Mouse (Mus musculus) forebrain, postnatal 0 days (tissue): ENCODE measurements at regions not wholly inside any gene's neighbourhood (a gene's known extent, or its start where the extent isn't known, plus 50 kb on each side); places are given as distances from the start of the nearest gene placed in this dataset.

Experiments used
- ATAC-seq: fragments of 200-750 bp; cut with Nextera tagmentation; 2 replicates; pipeline ENCODE4 v1.8.0; 2017; ENCODE audit warnings: mild to moderate bottlenecking, moderate library complexity
- DNase-seq: peaks from one replicate; pipeline ENCODE4 v3.0.0-alpha.2; 2015
- H3K27ac ChIP-seq: fragments of 300-500 bp; sonication (generic); 2 replicates; pipeline ENCODE4 v1.5.1; 2014; ENCODE audit warnings: low read depth, mild to moderate bottlenecking, antibody characterized with exemption, low read length, moderate library complexity, mixed read lengths
- H3K27me3 ChIP-seq: fragments of 300-500 bp; sonication (generic); 2 replicates; pipeline ENCODE4 v1.6.1; 2014; ENCODE audit warnings: mild to moderate bottlenecking, low read length, mixed read lengths; ENCODE audit not compliant: insufficient read depth
- H3K36me3 ChIP-seq: fragments of 300-500 bp; sonication (generic); 2 replicates; pipeline ENCODE4 v1.6.1; 2014; ENCODE audit warnings: mild to moderate bottlenecking, moderate library complexity; ENCODE audit not compliant: insufficient read depth
- H3K4me1 ChIP-seq: fragments of 300-500 bp; sonication (generic); 2 replicates; pipeline ENCODE4 v1.6.1; 2014; ENCODE audit warnings: antibody characterized with exemption; ENCODE audit not compliant: insufficient read depth
- H3K4me2 ChIP-seq: fragments of 300-500 bp; sonication (generic); 2 replicates; pipeline ENCODE4 v1.6.1; 2014; ENCODE audit warnings: low read depth, mild to moderate bottlenecking, moderate library complexity
- H3K4me3 ChIP-seq: fragments of 300-500 bp; sonication (generic); 2 replicates; pipeline ENCODE4 v1.5.1; 2014; ENCODE audit warnings: low read depth, low read length, mixed read lengths
- H3K9ac ChIP-seq: fragments of 300-500 bp; sonication (generic); 2 replicates; pipeline ENCODE4 v1.6.1; 2014; ENCODE audit warnings: mild to moderate bottlenecking
- H3K9me3 ChIP-seq: fragments of 300-500 bp; sonication (generic); 2 replicates; pipeline ENCODE4 v1.6.1; 2016; ENCODE audit warnings: low read length
- CTCF ChIP-seq: sonication (generic); IDR thresholded peaks from 2 replicates; pipeline ENCODE4 v1.5.1; 2016; ENCODE audit warnings: antibody characterized with exemption, control low read depth, low read depth
- whole genome bisulfite sequencing: fragments of 180-500 bp; shearing (Covaris S2); extraction: QIAGEN DNeasy Blood & Tissue Kit; methylation state at CpG from one replicate; pipeline ENCODE4 v1.1.7; 2014; 5-methylcytosine and 5-hydroxymethylcytosine counted together

- Histone ChIP-seq H3K4me2 (no peak overlapping the region), H3K9me3 (no peaks in the 10 kb centered on the region), H3K27me3 (no peaks in the 10 kb centered on the region), H3K27ac (no peak overlapping the region), H3K9ac (no peak overlapping the region), H3K4me1 (no peaks in the 10 kb centered on the region), H3K4me3 (no peak overlapping the region), H3K36me3 (no peaks in the 10 kb centered on the region)
- ATAC-seq (no peak), DNase-seq (no peak)
- no peak for TF ChIP-seq CTCF
- WGBS = 55% methylated on average over 11 of the region's 11 CpGs
These were observed 56.2 kb upstream of the Ptgfr start for GRCm38 (mm10) chr3:151893421-151894235.

DNA sequence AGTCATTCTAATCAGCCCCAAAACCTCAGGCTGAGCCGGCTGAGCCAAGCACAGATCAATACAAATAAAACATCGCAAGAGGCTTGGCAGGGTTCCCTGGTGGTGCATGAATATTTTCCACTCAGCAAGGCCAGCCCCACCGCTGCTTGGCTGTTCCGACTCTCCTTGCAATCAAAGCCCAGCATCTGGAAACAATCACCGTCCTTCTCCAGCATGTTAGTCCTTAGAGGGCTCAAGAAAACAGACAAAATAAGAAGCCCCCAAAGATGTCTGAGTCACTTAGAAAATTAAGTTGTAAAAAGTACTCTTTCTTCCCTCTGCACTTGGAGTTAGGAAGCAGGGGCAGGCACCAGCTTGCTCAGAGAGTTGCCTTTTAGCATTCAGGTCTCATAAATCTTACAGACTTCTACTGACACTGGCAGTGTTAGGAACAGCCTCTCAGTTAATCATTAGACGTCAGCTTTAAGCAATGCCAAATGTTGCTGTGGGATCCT, 54.4 kb upstream of the Ptgfr start:
- no peak for TF ChIP-seq CTCF
- ATAC-seq (peak; percentile 43; the same call in 1 of the 2 replicates), DNase-seq (peak; percentile 38)

DNA sequence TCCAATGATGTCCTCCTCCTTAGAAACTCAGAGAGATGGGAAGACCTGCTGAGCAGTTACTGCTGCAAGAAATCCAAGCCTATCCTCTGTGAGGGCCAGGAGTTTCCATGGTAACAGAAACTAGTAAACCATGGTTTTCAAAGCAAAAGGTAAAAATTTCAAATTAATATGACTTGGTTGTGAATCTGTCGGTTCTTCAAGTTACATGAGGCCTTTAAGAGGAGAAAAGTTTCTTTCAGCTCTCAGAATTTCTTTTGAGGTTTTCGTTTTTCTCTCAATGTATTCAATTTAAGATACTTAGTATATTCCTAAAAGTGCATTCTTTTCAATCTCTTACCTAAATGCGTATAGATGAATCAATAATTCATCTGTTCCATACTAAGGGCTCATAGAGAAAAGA, 53.9 kb upstream of the Ptgfr start:
- DNase-seq (no peak), ATAC-seq (peak; percentile 36; the same call in 1 of the 2 replicates)
- Histone ChIP-seq H3K4me2 (no peak overlapping the region), H3K9me3 (no peaks in the 10 kb centered on the region), H3K4me3 (no peak overlapping the region), H3K9ac (no peak overlapping the region), H3K27me3 (no peaks in the 10 kb centered on the region), H3K36me3 (no peaks in the 10 kb centered on the region), H3K27ac (no peak overlapping the region), H3K4me1 (no peaks in the 10 kb centered on the region)
- 48% methylated on average over 3 of the region's 3 CpGs for WGBS
- TF ChIP-seq CTCF = no peak

More for the DNA sequence above, 54.4 kb upstream of the Ptgfr start:
- WGBS = 14% methylated on average over 6 of the region's 6 CpGs
- Histone ChIP-seq H3K9ac (no peak overlapping the region), H3K9me3 (no peaks in the 10 kb centered on the region), H3K27ac (0 out of 2 replicates have a peak overlapping the region, but pooled peaks have one; percentile 21), H3K4me2 (no peak overlapping the region), H3K4me3 (no peak overlapping the region), H3K4me1 (no peaks in the 10 kb centered on the region), H3K27me3 (no peaks in the 10 kb centered on the region), H3K36me3 (no peaks in the 10 kb centered on the region)

DNA sequence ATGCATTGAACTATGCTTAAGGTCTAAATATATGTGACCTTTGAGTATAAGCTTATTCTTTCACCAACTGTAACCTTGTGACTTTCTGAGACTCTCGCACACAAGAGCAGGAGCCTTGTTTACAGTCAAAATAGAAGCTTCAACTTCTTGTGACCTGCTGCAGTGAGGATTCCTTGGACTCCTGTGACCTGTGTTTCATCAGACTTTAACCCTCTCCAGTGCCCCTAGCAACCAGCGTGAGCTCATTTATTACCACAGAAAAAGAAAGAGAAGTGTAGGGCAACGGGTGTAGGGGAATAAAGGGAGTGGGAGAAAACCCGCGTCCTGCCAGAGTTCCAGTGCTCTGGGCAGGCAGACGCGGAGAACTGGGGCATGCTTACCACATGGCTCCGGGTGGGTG, 52.3 kb upstream of the Ptgfr start:
- no peak for TF ChIP-seq CTCF
- Histone ChIP-seq H3K27ac (no peak overlapping the region), H3K4me3 (no peak overlapping the region), H3K36me3 (no peaks in the 10 kb centered on the region), H3K9ac (no peak overlapping the region), H3K4me1 (no peaks in the 10 kb centered on the region), H3K4me2 (no peak overlapping the region), H3K27me3 (no peaks in the 10 kb centered on the region), H3K9me3 (no peaks in the 10 kb centered on the region)
- DNase-seq = no peak
- no peak for ATAC-seq
- WGBS = 73% methylated on average over 8 of the region's 8 CpGs
